Mouse (Mus musculus) embryo, embryonic 10.5 days (tissue): Measurements from ENCODE around the gene Spop.

Experiments
- DNase-seq: peaks from one replicate; pipeline ENCODE4 v3.0.0-alpha.2; 2015; ENCODE audit warnings: low spot score

Spop gene

DNA sequence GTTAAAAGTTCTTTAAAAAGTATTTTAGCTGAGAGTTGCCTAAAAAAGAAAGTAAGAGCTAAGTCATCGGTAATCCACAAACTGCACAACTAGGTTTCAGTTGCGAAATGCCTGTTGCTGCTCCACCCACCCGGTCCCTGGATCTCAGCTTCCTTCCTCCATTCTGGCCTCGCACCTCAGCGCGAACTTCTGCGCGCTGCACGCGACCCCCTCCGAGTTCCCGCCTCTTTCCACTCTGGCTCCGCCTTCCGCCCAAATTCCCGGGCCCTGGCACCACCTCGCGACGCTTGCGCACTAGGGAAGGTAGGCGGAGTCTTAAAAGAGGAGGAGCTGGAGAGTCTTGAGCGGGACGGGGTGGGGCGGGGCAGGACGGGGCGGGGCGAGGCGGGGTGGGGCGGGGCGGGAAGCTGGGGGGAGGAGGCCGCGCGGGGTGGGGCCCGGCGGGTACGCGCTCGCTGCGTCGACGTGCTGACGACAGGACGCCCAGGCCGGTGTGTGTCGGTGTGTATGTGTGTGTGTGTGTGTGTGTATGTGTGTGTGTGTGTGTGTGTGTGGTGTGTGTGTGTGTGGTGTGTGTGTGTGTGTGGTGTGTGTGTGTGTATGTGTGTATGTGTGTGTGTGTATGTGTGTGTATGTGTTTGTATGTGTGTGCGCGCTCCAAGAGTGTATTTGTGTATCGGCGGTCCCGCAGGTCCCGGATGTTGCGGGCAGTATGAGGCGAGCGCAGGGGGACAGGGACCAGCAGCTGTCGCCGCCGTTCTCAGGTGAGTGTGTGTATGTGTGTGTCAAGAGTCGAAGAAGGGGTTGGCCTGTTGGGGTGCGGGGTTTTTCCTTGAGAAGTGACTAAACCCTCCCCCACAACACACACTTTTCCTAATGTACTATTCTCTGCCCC is at the start of gene Spop:
Spop (plus strand) TSS at position 440 of the 895 bp plus-strand sequence.
- peak; percentile 97 for DNase-seq

DNA sequence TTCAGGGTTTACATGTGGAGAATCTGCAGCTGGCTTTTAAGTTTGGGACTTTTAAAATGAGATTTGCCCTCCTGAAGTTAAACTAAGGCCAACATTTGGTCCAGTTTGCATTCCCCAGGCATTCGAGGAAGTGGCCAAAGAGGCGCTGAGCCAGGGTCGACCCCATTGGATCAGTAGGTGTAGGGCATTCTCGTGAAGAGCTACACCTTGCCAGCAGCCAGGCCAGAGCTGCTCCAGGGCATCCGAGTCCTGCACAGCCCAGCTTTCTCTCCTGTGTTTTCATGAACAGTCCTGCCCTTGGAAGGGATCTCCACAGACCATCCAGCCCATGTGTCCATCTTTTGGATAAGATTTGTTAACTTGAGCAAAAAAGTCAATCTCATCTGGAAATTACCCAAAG is 49.5 kb upstream of the Spop start:
- DNase-seq: no peak

DNA sequence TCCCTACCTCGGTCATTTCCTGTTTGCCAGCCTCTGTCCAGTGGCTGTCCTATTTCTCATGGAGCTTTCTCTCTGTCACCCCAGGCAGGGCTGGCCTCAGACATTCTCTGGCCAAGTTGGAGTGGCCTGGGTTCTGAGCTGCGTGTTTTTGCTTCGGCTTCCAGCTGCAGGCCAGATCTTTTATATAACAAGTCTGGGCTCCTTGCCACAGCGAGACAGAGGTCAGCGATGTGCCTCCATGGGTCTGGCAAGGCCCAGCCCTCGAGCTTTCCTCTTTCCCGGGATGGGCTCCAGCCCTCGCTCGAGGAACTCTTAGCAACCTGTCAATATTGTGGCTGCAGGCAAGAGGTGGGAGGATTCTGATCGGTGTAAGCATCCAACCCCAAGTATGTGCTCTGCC is 48.3 kb upstream of the Spop start:
- no peak for DNase-seq

DNA sequence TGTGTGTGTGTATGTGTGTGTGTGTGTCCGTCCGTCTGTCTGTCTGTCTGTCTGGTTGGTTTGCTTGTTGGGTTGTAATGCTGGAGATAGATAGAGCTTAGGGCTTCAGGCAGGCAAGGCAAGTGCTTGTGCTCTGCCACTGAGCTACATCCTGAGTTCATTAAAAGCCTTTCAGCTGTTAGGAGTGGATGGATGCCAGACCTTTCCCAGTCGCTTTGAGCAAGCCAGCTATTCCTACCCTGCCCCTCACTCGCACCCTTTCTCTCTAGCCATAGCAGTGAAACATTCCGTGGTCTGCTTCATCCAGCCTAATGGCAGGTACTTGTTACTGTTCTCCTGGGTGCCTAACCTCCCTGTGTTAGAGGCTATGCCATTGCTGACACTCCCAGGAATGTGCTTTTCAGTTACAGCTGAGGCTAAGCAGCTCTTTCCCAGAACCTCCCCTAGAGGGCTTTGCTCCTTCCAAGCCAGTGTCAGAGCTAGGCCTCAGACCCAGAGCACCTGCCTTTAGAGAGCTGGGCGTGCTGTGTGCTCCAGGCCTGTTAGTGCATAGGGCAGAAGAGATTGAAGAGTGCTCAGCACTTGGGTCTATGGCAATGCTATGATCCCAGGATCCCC is 47.5 kb upstream of the Spop start:
- no peak for DNase-seq

DNA sequence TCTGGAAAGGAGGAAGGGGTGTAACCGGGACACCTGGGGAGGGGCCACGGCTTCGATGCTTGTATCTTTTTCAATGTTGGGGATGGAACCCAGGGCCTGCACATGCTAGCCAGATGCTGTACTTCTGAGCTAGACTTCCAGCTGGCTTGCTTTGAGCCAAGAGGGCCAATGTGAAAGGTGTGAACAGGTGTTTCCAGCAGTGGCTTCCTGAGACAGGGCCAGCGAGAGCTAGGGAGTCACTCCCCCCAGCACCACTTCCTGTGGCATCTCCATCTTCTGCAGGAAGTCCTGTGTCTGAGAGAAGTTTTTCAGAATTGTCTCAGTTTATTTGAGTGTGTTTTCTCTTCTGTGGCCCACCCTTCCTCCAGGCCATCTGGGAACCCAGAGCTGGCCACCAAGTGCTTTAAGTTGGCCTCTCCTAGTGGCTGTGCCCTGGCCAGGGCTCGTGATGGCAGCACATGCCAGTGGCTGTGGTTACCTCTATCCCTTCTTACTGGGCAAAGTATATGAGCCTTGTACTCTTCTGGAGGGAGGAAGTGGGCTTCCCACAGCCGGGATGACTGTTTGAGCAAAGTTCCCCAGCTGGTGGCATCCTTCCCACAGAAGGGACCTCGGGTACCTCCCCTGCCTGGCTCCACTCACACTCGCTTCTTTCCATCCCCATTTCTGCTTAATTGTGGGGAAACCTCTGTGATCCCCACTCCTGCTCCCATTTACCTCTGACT is 46.7 kb upstream of the Spop start:
- DNase-seq: no peak

DNA sequence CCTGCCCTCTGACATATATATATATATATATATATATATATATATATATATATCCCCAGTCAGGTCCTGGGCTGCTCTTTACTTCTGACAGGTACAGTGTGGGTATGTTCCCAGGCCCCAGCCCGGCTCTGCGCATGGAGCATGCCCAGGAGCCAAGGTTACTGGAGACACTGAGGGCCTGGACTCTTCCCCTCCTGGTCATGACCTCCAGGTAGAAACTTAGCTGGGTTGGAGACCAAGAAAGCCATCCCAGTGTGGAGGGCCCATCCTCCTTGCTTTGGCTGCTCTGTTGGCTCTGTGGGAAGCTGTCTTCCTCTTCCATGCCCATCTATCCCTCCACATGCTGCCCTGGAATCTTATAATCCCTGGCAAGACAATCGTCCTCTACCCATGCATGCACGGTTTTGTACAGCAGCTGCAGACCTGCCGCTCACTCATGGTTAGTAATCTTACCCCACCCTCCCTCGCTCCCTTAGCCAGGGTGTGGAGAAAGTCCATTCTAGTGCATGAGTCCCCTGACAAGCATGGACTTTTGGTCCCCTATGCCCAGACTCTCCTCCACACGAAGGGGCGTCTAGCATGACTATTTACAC is 45.6 kb upstream of the Spop start:
- no peak for DNase-seq

DNA sequence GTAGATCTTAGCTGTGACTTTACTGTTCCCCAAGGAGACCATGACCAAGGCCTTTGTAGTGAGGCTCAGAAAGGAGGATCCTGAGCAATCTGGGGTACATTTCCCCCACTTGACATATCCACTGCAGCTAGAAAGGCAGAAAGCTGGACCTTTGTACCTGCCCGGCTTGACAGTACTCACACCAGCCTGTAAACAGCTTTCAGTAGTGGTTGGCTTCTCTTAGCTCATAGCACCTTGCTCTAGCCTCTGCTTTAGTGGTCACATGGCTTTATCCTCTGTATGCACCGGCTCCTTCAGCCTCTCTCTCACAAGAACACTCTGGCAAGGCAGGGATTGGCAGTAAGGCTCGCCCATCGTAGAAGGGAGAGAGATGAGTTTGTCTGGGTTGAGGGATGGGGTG is 45.0 kb upstream of the Spop start:
- DNase-seq: no peak

DNA sequence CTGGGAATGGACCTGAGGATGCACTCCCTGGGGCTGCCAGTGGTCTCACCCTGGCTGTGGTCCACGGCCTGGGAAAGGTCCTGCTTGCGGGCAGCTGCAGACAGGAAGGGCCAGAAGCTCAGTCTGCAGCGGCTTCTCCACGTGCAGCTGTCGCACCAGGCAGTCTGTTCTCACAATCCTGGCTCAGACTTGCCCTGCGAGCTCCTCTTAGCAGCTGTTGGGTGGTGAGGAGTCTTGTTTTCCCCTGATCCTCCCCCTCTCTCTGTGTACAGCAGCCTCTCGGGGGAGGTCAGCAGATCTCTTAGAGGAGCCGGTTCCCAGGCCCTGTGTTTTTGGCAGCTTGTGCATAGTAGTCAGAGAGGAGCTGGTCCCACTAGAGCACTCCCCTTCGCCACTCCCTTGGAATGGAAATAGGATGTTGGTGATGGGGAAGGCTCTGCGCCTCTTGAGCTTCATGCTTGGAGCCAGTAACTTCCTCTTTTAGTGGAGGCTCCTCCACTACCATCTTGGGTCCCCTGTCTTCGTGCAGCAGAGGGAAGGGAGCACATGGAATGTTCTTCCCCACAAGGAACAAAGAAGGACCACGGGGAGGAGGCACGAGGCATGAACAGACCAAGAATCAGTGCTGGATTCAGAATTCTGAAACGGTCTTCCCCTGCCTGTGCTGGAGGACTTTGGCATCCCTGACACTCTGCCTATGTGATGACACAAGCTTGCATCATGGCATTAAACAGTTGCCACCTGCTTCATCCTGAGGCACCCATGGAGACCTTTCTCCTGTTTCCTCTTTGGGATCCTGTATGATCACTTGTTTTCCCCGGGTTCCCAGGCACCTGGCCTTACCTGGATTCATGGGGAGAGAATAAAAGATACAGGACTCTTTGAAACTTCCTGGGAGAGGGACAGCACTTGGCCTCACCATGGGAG is 43.7 kb upstream of the Spop start:
- DNase-seq: no peak

DNA sequence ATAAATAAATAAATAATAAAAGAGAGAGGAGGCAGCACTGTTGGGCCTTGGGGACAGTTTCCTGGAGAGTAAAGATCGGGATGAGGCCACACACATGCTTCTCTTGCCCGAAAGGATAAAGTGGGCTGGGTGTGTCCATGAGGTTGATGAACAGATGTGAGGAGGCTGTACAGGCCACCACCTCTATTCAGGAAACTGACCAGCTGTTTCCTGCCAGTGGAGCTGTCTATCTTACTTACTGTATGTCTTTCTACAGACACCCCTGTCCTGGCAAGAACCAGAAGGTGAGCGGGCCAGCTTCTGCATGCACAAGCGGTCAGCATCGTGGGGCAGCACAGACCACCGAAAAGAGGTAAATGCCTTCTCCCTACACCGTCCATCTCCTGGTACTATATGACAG is 42.7 kb upstream of the Spop start:
- no peak for DNase-seq

DNA sequence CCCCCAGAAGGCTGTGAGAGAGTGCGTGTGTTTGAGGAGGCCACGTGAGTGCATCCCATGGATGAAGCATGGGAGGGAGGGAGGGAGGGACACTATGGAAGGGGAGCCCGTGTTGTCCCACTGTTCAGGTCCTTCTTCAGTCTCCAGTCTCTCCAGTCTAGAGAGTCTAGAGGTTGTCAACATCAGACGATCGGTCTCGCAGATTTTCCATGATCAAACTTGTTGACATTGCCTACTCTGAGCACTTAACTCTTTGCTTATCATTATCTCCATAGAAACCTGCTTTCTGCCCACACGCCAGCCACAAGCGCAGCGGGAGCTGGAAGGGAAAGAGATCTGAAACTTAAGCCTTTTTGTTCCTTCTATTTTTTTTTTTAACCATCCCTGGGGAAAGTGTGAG is 35.0 kb upstream of the Spop start:
- no peak for DNase-seq

DNA sequence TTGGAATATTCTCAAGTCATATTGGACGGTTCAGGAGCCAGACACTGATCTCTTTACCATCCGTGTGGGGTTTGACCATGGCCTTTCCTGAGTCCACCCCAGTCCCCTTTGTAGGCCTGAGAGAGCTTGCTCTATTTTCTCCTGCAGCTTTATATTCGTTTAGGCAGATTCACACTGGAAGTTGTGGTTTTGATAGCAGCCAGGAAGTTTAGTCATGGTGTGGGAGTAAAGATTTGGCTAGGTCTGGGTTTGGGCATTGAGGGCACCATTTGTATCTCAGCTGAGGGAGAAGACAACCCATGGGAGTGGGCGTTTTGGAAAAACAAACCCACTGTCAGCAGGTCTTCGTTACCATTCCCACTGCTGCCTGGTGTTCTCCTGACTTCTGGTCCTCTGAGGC is 34.3 kb upstream of the Spop start:
- DNase-seq: no peak

DNA sequence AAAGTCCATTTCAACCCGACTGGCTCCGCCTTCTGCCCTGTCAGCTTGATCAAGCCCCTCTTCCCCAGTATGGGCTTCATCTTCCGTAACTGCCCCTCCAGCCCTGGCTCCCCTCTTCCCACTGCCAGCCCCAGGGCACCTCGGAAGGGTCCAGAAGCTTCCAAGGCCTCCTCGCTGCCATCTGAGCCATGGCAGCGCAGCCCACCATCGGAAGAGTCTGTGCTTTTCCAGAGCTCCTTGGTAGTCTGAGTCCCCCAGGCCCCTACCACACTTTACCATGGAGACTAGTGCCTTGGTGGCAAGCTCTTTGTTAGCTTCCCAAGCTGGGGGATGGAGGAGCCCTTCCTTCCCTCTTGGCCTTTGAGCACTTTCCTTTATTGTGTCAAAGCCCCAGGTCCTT is 33.2 kb upstream of the Spop start:
- DNase-seq: no peak

DNA sequence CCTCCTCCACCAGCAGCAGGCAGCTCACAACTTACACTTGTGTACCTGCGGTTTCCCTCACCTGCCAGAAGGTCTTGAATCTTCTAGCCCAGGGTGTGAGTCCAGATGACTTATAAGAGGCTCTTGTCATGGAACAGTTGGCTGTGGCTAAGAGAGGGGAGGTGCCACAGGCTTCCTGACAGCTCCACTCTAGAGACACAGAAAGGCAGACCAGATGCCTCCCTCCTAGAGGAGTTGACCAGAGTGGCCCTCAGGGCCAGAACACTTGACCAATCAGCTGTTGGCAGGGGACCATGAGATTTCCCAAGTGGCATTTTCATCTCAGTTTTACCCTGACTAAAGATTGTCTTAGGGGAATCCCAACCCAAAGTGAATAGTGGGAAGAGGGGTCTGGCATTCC is 32.7 kb upstream of the Spop start:
- no peak for DNase-seq

DNA sequence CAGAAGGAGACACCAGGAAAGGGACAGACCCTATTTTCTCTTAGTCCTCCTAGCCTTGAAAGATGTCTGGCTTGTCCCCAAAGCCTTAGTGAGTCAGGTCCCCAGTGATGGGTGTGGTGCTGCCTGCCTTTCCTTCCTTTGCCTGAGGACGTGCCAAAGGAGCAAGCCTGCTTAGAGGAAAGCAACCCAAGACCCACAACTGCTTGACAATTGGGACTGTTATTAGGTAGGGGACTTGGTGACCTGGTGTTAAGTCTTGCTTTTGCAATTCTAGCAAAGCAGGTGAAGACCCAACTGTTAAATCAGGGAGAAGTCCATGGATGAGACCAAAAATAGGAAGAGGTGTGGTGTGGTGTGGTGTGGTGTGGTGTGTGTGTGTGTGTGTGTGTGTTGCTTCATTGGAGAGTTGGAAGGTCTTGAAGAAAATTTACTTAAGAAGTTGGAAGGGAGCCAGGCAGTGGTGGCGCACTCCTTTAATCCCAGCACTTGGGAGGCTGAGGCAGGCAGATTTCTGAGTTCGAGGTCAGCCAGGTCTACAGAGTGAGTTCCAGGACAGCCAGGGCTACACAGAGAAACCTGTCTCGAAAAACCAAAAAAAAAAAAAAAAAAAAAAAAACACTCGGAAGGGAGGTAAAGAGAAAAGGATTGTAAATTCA is 30.4 kb upstream of the Spop start:
- no peak for DNase-seq

DNA sequence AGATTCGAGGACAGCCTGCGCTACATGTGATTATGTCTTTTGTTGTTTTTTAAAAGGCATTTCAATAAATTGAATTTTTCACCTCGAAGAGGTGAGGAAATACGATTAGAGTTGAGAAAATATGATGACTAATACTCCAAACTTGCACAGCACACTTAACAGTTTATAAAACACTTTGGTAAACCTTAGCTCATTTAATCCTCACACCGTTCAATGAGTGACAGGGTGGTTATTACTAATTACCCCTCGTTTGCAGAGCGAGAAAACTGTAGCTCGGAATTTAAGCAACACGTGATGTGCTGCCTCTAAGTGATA is 29.9 kb upstream of the Spop start:
- DNase-seq: no peak

DNA sequence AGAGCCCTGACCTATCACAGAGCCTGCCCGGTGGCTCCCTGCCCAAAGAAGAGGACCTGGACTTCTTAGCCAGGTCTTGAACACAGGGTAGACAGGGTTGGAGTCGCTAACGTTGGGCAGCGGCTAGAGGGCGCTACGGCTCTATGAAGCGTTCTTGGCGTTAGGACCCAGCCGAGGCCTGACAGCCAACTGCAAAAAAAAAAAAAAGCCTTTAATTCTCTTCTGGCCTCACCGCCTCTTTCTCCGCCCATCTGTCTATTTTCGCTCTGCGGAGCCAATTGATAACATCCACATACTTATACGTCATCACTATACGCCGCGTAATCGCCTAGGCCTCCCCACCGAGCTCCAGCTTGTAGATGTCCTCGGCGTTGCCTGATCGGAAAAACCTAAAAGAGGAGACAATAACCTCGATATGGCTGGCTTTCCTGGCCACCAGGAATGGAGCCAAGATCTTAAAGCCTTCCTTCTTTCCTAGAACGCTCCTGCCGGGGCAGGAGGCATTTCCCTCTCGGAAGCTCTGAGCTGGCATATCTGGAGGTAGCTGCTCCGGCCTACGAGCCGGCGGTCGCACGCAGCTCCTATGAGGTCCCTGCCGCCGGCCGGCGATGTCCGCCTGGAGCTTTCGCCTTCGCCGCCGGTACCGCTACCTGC is 29.4 kb upstream of the Spop start, which contains the start of gene Slc35b1:
Slc35b1 (plus strand) TSS at position 374 of the 654 bp plus-strand sequence.
- DNase-seq: peak; percentile 99

DNA sequence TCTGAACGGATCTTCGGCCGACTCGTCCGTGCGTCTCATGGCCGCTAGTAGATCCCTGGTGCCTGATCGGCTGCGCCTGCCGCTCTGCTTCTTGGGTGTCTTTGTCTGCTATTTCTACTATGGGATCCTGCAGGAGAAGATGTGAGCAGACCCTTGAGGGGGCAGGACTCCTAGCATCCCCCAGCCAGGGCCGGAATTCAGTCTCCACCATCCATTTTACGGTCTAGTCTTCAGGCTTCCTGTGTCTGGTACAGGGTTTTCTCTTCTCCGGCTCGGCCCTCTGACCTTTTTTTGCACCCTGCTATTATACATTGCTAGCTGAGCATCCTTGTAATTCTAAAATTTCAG is 28.9 kb upstream of the Spop start:
- no peak for DNase-seq

DNA sequence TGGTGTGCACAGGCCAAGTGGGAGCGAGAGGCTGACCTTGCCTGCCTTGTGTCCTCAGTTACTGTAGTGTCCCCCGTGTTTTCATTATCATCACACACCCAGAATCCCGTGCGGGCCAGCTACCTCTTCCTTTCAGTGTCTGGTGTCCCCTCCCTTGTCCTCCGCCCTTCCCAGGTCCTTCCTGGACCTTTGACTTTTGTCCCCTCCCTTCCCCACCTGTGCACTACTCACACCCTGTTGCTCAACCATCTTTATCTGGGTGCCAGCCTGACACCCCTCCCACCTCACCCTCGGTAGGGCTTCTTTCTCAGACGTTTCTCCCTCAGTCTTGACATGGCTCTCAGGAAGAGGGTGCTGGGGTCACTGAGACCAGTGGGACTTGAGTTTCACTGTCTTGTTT is 26.5 kb upstream of the Spop start:
- no peak for DNase-seq

DNA sequence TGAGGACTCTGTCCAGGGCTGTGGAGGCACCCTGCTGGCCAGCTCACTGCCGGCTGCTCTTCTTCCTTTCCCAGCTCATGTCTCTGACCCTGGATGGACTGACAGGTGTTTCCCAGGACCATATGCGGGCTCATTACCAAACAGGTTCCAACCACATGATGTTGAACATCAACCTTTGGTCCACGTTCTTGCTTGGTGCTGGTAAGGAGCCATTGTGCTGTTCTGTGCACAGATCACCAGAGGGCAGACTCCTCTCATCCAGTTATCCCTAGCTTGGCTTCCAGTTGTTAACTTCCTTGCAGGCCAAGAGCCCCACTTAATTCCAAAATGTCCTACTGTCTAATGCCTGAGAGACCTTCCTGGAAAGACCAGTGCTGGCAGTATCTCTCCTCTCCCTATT is 24.9 kb upstream of the Spop start:
- peak; percentile 33 for DNase-seq

DNA sequence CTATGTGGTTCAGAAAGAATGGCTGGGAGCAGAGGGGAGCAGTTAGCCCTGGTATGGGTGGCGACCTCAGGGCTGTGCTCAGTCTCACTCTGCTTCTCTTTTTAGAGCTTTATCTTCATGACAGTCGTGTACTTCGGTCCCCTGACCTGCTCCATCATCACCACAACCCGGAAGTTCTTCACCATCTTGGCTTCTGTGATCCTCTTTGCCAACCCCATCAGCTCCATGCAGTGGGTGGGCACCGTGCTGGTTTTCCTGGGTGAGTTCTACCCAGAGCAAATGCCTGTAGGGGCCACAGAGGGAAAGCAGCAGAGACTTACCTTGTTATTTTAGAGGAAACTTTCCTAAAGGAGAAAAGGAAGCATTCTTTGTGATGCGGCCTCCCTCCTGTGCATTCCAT is 23.5 kb upstream of the Spop start:
- DNase-seq: no peak

DNA sequence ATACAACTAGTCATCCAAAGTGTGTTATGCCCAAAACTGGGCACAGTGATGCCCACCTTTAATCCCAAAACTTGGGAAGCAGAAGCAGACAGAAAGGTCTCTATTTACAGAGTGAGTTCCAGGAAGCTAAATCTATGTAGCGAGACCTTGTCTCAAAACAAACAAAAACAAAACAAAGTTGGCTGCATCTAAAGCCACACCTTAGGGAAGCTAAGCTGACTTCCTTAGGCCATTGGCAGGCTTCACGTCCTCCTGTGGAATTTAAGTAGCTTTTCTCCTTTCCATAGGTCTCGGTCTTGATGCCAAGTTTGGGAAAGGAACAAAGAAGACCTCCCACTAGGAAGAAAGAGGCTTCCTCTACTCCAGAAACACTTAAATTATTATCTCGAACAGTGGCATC is 22.7 kb upstream of the Spop start:
- DNase-seq: no peak
